Mouse (Mus musculus) kidney, embryonic 15.5 days (tissue): ENCODE data around the gene Stpg4. TPM values are rescaled to one million over a fixed set of nuclear protein-coding genes. Genes with fewer than 3 reads are reported as not detected.

Source experiments
- ATAC-seq: fragments of 200-750 bp; cut with Nextera tagmentation; replicated peaks from 2 replicates; pipeline ENCODE4 v1.8.0; 2017; ENCODE audit warnings: moderate TSS enrichment; ENCODE audit not compliant: low FRiP score
- H3K27ac ChIP-seq: fragments of 300-500 bp; sonication (generic); 2 replicates; pipeline ENCODE4 v1.5.1; 2015; ENCODE audit warnings: mild to moderate bottlenecking, inconsistent platforms
- H3K27me3 ChIP-seq: fragments of 300-500 bp; sonication (generic); 2 replicates; pipeline ENCODE4 v1.6.1; 2015; ENCODE audit warnings: inconsistent platforms
- H3K36me3 ChIP-seq: fragments of 300-500 bp; sonication (generic); 2 replicates; pipeline ENCODE4 v1.6.1; 2015; ENCODE audit warnings: inconsistent platforms
- H3K4me1 ChIP-seq: fragments of 300-500 bp; sonication (generic); 2 replicates; pipeline ENCODE4 v1.6.1; 2015; ENCODE audit warnings: inconsistent platforms
- H3K4me2 ChIP-seq: fragments of 300-500 bp; sonication (generic); 2 replicates; pipeline ENCODE4 v1.6.1; 2015; ENCODE audit warnings: moderate library complexity, mild to moderate bottlenecking, inconsistent platforms
- H3K4me3 ChIP-seq: fragments of 300-500 bp; sonication (generic); replicated peaks from 2 replicates; pipeline ENCODE4 v1.5.1; 2015; ENCODE audit warnings: mild to moderate bottlenecking, inconsistent platforms
- H3K9ac ChIP-seq: fragments of 300-500 bp; sonication (generic); 2 replicates; pipeline ENCODE4 v1.6.1; 2015; ENCODE audit warnings: mild to moderate bottlenecking, inconsistent platforms
- H3K9me3 ChIP-seq: fragments of 300-500 bp; sonication (generic); replicated peaks from 2 replicates; pipeline ENCODE4 v1.6.1; 2016; ENCODE audit warnings: inconsistent platforms
- WGBS: fragments of 180-500 bp; shearing (Covaris S2); methylation state at CpG from one replicate; pipeline ENCODE4 v1.1.7; 2015; ENCODE audit warnings: mixed read lengths; 5-methylcytosine and 5-hydroxymethylcytosine counted together
- polyA plus RNA-seq: library from polyadenylated mRNA; unstranded; fragments of >200 nt; fragmentation: Nextera tagmentation; extraction: Ambion mirVana; gene quantifications from 2 replicates; pipeline ENCODE4 v1.2.1, GENCODE M21; 2015

Gene Stpg4
- polyA plus RNA-seq, 1 experiment from 2014 or later, result not detected

- ATAC-seq, result 0 out of 2 replicates have a peak, but pooled peaks have one; percentile 30
- Histone ChIP-seq H3K4me1 (peaks cover 43% of the 10 kb centered on the region), H3K9ac (peak overlapping the region; percentile 39; the same call in 1 of the 2 replicates), H3K36me3 (no peaks in the 10 kb centered on the region), H3K27me3 (no peaks in the 10 kb centered on the region), H3K4me2 (peak overlapping the region; percentile 47), H3K27ac (peak overlapping the region; percentile 89), H3K4me3 (peak overlapping the region; percentile 3; the same call in 1 of the 2 replicates), H3K9me3 (no peaks in the 10 kb centered on the region)
- 25% methylated on average over 17 of the region's 17 CpGs for WGBS
Measured at GRCm38 (mm10) chr17:87460669-87461498, 33.3 kb upstream of the Stpg4 start.

GRCm38 (mm10) chr17:87459750-87460668, 32.5 kb upstream of the Stpg4 start:
- peak; percentile 61 for ATAC-seq
- Histone ChIP-seq H3K36me3 (no peaks in the 10 kb centered on the region), H3K4me3 (peak overlapping the region; percentile 27), H3K4me2 (peak overlapping the region; percentile 47), H3K27ac (peak overlapping the region; percentile 89), H3K9ac (peak overlapping the region; percentile 39), H3K27me3 (no peaks in the 10 kb centered on the region), H3K4me1 (peaks cover 43% of the 10 kb centered on the region), H3K9me3 (no peaks in the 10 kb centered on the region)
- WGBS, result 8% methylated on average over 14 of the region's 14 CpGs

GRCm38 (mm10) chr17:87458911-87459749, 31.6 kb upstream of the Stpg4 start:
- Histone ChIP-seq H3K9me3 (no peaks in the 10 kb centered on the region), H3K36me3 (no peaks in the 10 kb centered on the region), H3K9ac (peak overlapping the region; percentile 39), H3K4me3 (peak overlapping the region; percentile 27), H3K27ac (peak overlapping the region; percentile 89), H3K27me3 (no peaks in the 10 kb centered on the region), H3K4me2 (peak overlapping the region; percentile 47), H3K4me1 (peaks cover 43% of the 10 kb centered on the region)
- ATAC-seq, result peak; percentile 86
- 4% methylated on average over 13 of the region's 17 CpGs for WGBS

GRCm38 (mm10) chr17:87457961-87458360, 30.4 kb upstream of the Stpg4 start:
- H3K4me1 ChIP-seq, result peaks cover 43% of the 10 kb centered on the region
- H3K4me2 ChIP-seq, result no peak overlapping the region
- H3K27ac ChIP-seq, result peak overlapping the region; percentile 81; the same call in 1 of the 2 replicates
- no peak overlapping the region for H3K4me3 ChIP-seq
- no peaks in the 10 kb centered on the region for H3K9me3 ChIP-seq
- no peak overlapping the region for H3K9ac ChIP-seq
- ATAC-seq, result no peak
- H3K36me3 ChIP-seq, result no peaks in the 10 kb centered on the region
- 69% methylated on average over 7 of the region's 7 CpGs for WGBS
- no peaks in the 10 kb centered on the region for H3K27me3 ChIP-seq

- Histone ChIP-seq H3K4me3 (no peak overlapping the region), H3K27ac (no peak overlapping the region), H3K4me2 (no peak overlapping the region), H3K4me1 (peaks cover 16% of the 10 kb centered on the region), H3K9me3 (no peaks in the 10 kb centered on the region), H3K36me3 (no peaks in the 10 kb centered on the region), H3K27me3 (no peaks in the 10 kb centered on the region), H3K9ac (no peak overlapping the region)
- 90% methylated on average over 3 of the region's 3 CpGs for WGBS
- ATAC-seq, result no peak
Measured at GRCm38 (mm10) chr17:87454121-87454520, 26.6 kb upstream of the Stpg4 start.

GRCm38 (mm10) chr17:87453336-87453735, 25.8 kb upstream of the Stpg4 start:
- no peak for ATAC-seq
- WGBS, result 77% methylated on average over 7 of the region's 7 CpGs
- H3K36me3 ChIP-seq, result no peaks in the 10 kb centered on the region
- no peaks in the 10 kb centered on the region for H3K9me3 ChIP-seq
- H3K4me2 ChIP-seq, result no peak overlapping the region
- H3K4me1 ChIP-seq, result peaks cover 8% of the 10 kb centered on the region
- H3K27ac ChIP-seq, result no peak overlapping the region
- H3K9ac ChIP-seq, result no peak overlapping the region
- H3K27me3 ChIP-seq, result no peaks in the 10 kb centered on the region
- no peak overlapping the region for H3K4me3 ChIP-seq

- H3K9me3 ChIP-seq, result no peaks in the 10 kb centered on the region
- H3K36me3 ChIP-seq, result no peaks in the 10 kb centered on the region
- peaks cover 14% of the 10 kb centered on the region for H3K4me1 ChIP-seq
- no peak overlapping the region for H3K4me2 ChIP-seq
- no peak overlapping the region for H3K27ac ChIP-seq
- H3K4me3 ChIP-seq, result no peak overlapping the region
- no peaks in the 10 kb centered on the region for H3K27me3 ChIP-seq
- no peak overlapping the region for H3K9ac ChIP-seq
- ATAC-seq, result no peak
- WGBS, result 86% methylated on average over 8 of the region's 8 CpGs
Measured at GRCm38 (mm10) chr17:87448881-87449280, 21.3 kb upstream of the Stpg4 start.

GRCm38 (mm10) chr17:87448339-87448738, 20.8 kb upstream of the Stpg4 start:
- Histone ChIP-seq H3K9ac (no peak overlapping the region), H3K27me3 (no peaks in the 10 kb centered on the region), H3K4me1 (peaks cover 20% of the 10 kb centered on the region), H3K9me3 (no peaks in the 10 kb centered on the region), H3K4me2 (no peak overlapping the region), H3K4me3 (no peak overlapping the region), H3K27ac (no peak overlapping the region), H3K36me3 (no peaks in the 10 kb centered on the region)
- WGBS, result 93% methylated on average over 9 of the region's 9 CpGs
- ATAC-seq, result no peak

- H3K9ac ChIP-seq, result peak overlapping the region; percentile 98
- H3K4me2 ChIP-seq, result peak overlapping the region; percentile 68
- H3K9me3 ChIP-seq, result no peaks in the 10 kb centered on the region
- H3K27ac ChIP-seq, result peak overlapping the region; percentile 99
- no peak for ATAC-seq
- no peaks in the 10 kb centered on the region for H3K27me3 ChIP-seq
- H3K36me3 ChIP-seq, result no peaks in the 10 kb centered on the region
- peak overlapping the region; percentile 89 for H3K4me3 ChIP-seq
- H3K4me1 ChIP-seq, result peaks cover 26% of the 10 kb centered on the region
- 44% methylated on average over 12 of the region's 12 CpGs for WGBS
Measured at GRCm38 (mm10) chr17:87447612-87448200, 20.2 kb upstream of the Stpg4 start.

- Histone ChIP-seq H3K27me3 (no peaks in the 10 kb centered on the region), H3K9ac (peak within 1 kb of the TSS; percentile 98), H3K27ac (peak within 1 kb of the TSS; percentile 99), H3K4me3 (peak within 1 kb of the TSS; percentile 89), H3K9me3 (no peaks in the 10 kb centered on the region), H3K36me3 (peaks cover 3% of the 10 kb centered on the region; the same call in 1 of the 2 replicates), H3K4me1 (peaks cover 30% of the 10 kb centered on the region), H3K4me2 (peak within 1 kb of the TSS; percentile 68)
- under 1% methylated on average over 66 of the region's 69 CpGs for WGBS
- peak; percentile 93 for ATAC-seq
Measured at GRCm38 (mm10) chr17:87446767-87447611, 19.4 kb upstream of the Stpg4 start, which contains the start of gene Calm2. Gene Calm2, minus strand, starts transcription at chr17:87446935.
